Comparison of ENCODE assay signal across 25 mouse cellular contexts in the genomic region with DNA sequence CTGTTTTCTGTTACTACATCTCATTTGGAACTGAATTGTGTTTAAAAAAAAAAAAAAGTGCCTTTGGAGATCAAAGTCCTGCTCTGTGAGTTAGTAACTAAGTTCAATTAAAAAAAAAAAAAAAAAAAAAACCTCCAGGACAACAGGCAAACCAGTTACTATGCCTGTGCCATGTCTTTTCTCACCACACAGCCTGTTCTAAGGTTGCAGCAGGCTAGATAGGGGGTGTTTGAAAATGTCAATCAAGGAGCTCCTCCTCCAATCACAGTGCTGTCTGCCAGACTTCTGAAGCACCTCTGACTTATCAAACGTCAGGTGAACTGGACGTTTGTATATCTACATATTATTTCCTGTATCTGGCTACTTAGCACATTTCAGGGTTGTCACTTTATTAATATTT.
DNase-seq lines count a peak whose midpoint lies in the region; ATAC-seq lines count a peak whose summit lies in the region.
"Had no signal": no experiment of that assay in that cellular context is flagged by ENCODE, and none has a peak within 500 bp of the region (broad histone marks: within the 10 kb centered on the region; RNA-seq: fewer than 3 reads in every experiment).

No protein-coding gene starts in this region.

- no peak overlapping the region for H3K27ac ChIP-seq in kidney, embryonic 15.5 days
- H3K27ac ChIP-seq in midbrain, embryonic 11.5 days (ENCODE audit: low read depth, low read length): no peak overlapping the region
- H3K27ac ChIP-seq: forebrain, embryonic 10.5 days; forebrain, embryonic 13.5 days; hindbrain, embryonic 10.5 days; hindbrain, embryonic 13.5 days had no signal

- ATAC-seq in kidney, embryonic 15.5 days (replicated peaks; ENCODE audit: low FRiP score): no peak
- ATAC-seq in midbrain, embryonic 11.5 days (ENCODE audit: low FRiP score): no peak
- ATAC-seq: forebrain, embryonic 13.5 days; forebrain, embryonic 16.5 days; hindbrain, embryonic 16.5 days; Patski had no signal

- DNase-seq in kidney, adult 11 months: peak; percentile 24
- peak; percentile 61 for DNase-seq in kidney, adult 9 months
- no peak for DNase-seq in kidney, postnatal 14 days
- peak; percentile 12 to 48 for DNase-seq in kidney, postnatal 25 days
- no peak for DNase-seq in midbrain, embryonic 11.5 days (ENCODE audit: low spot score, missing footprints)
- DNase-seq: adrenal gland, postnatal 10 days; adrenal gland, postnatal 36 days; B cell, adult 2 months; cerebellum, adult 18-20 months; cerebellum, adult 9-10 months; cerebellum, postnatal 14 days; gastrocnemius, postnatal 10 days; gastrocnemius, postnatal 36 days; heart, postnatal 36 days had no signal

- 57% methylated on average over 2 of the region's 2 CpGs for WGBS in kidney, embryonic 15.5 days
- WGBS in midbrain, embryonic 11.5 days: 75% methylated on average over 2 of the region's 2 CpGs

- H3K9me3 ChIP-seq in kidney, embryonic 15.5 days (replicated peaks): no peaks in the 10 kb centered on the region
- no peaks in the 10 kb centered on the region for H3K9me3 ChIP-seq in midbrain, embryonic 11.5 days (ENCODE audit: control insufficient read depth, low read length)
- H3K9me3 ChIP-seq: forebrain, embryonic 10.5 days; forebrain, embryonic 13.5 days; hindbrain, embryonic 10.5 days; hindbrain, embryonic 13.5 days had no signal

- peaks cover 53% of the 10 kb centered on the region for H3K27me3 ChIP-seq in kidney, embryonic 15.5 days
- H3K27me3 ChIP-seq in midbrain, embryonic 11.5 days (ENCODE audit: control insufficient read depth, insufficient read depth, low read length): no peaks in the 10 kb centered on the region
- H3K27me3 ChIP-seq: CH12.LX; forebrain, embryonic 13.5 days; Patski had no signal

- no peak overlapping the region for H3K4me2 ChIP-seq in kidney, embryonic 15.5 days
- no peak overlapping the region for H3K4me2 ChIP-seq in midbrain, embryonic 11.5 days
- H3K4me2 ChIP-seq: forebrain, embryonic 13.5 days; heart, embryonic 11.5 days; hindbrain, embryonic 13.5 days had no signal

- no peaks in the 10 kb centered on the region for H3K36me3 ChIP-seq in kidney, embryonic 15.5 days
- no peaks in the 10 kb centered on the region for H3K36me3 ChIP-seq in midbrain, embryonic 11.5 days (ENCODE audit: control insufficient read depth, insufficient read depth, low read length)
- H3K36me3 ChIP-seq: forebrain, embryonic 10.5 days; G1E; hindbrain, embryonic 10.5 days; hindbrain, embryonic 13.5 days had no signal

- no peak overlapping the region for H3K9ac ChIP-seq in kidney, embryonic 15.5 days
- H3K9ac ChIP-seq in midbrain, embryonic 11.5 days (ENCODE audit: low read length): no peak overlapping the region
- H3K9ac ChIP-seq: forebrain, embryonic 13.5 days; hindbrain, embryonic 13.5 days had no signal

- H3K4me1 ChIP-seq in kidney, embryonic 15.5 days: peaks cover 18% of the 10 kb centered on the region
- H3K4me1 ChIP-seq in midbrain, embryonic 11.5 days (ENCODE audit: control insufficient read depth, insufficient read depth, low read length): no peaks in the 10 kb centered on the region
- H3K4me1 ChIP-seq: forebrain, embryonic 10.5 days; forebrain, embryonic 13.5 days; hindbrain, embryonic 10.5 days had no signal

- H3K4me3 ChIP-seq in kidney, embryonic 15.5 days (replicated peaks): no peak overlapping the region
- H3K4me3 ChIP-seq in midbrain, embryonic 11.5 days (ENCODE audit: low read depth, low read length): no peak overlapping the region
- H3K4me3 ChIP-seq: forebrain, embryonic 10.5 days; forebrain, embryonic 13.5 days; hindbrain, embryonic 10.5 days; hindbrain, embryonic 13.5 days had no signal

Comparison
In these comparisons a context has a peak if more than half of its experiments do, and no peak if none do; other contexts are left out.
1. DNase-seq: peak in kidney, adult 11 months (single experiment), kidney, adult 9 months (single experiment) and kidney, postnatal 25 days (2 of 2); none in kidney, postnatal 14 days (single experiment) and midbrain, embryonic 11.5 days (single experiment).